Comparison of ENCODE assay signal across 15 mouse cellular contexts in genomic region chr9:111735931-111736330, GRCm38 (mm10). TPM values are rescaled to one million over a fixed set of nuclear protein-coding genes. Genes with fewer than 3 reads are reported as not detected.
"Had no signal": no experiment of that assay in that cellular context is flagged by ENCODE, and none has a peak within 500 bp of the region (broad histone marks: within the 10 kb centered on the region; RNA-seq: fewer than 3 reads in every experiment).

No protein-coding gene starts in this region.

- H3K27ac ChIP-seq: layer of hippocampus, adult 2 months; limb, embryonic 13.5 days; liver, embryonic 15.5 days; midbrain, embryonic 15.5 days; neural tube, embryonic 12.5 days; stomach, postnatal 0 days had no signal

- ATAC-seq: intestine, postnatal 0 days; midbrain, embryonic 15.5 days had no signal

- H3K4me3 ChIP-seq: layer of hippocampus, adult 2 months; limb, embryonic 13.5 days; liver, embryonic 15.5 days; midbrain, embryonic 15.5 days; neural tube, embryonic 12.5 days had no signal

- DNase-seq: kidney, adult 8-10 months; kidney, postnatal 10 days; kidney, postnatal 4 days; left cerebral cortex, postnatal 4 days; thymus, adult 2 months; thymus, postnatal 25 days had no signal

- H3K4me1 ChIP-seq: liver, embryonic 15.5 days; midbrain, embryonic 15.5 days; neural tube, embryonic 12.5 days had no signal

- H3K9ac ChIP-seq: limb, embryonic 13.5 days; liver, embryonic 15.5 days; midbrain, embryonic 15.5 days; neural tube, embryonic 12.5 days had no signal

- H3K4me2 ChIP-seq: limb, embryonic 13.5 days; liver, embryonic 15.5 days; midbrain, embryonic 15.5 days; neural tube, embryonic 12.5 days had no signal

- H3K36me3 ChIP-seq: limb, embryonic 13.5 days; liver, embryonic 15.5 days; midbrain, embryonic 15.5 days; neural tube, embryonic 12.5 days had no signal

- H3K9me3 ChIP-seq: limb, embryonic 13.5 days; liver, embryonic 15.5 days; midbrain, embryonic 15.5 days; neural tube, embryonic 12.5 days had no signal

- H3K27me3 ChIP-seq: limb, embryonic 13.5 days; liver, embryonic 15.5 days; midbrain, embryonic 15.5 days; neural tube, embryonic 12.5 days had no signal

RNA-seq across cellular contexts. Expression of gene Stac, which starts 45.8 kb away (rescaled TPM):
- total RNA-seq: liver, adult 2 months; monocyte, adult 5-6 weeks had no signal
